Mouse (Mus musculus) limb, embryonic 11.5 days (tissue): Measurements from ENCODE around the gene Ppp1cc. TPM values are rescaled to one million over a fixed set of nuclear protein-coding genes. Genes with fewer than 3 reads are reported as not detected.
A peak's percentile ranks its signal among the peaks of the same experiment; 100 is the strongest.

Experiments
- ATAC-seq: fragments of 200-750 bp; cut with Nextera tagmentation; 2 replicates; pipeline ENCODE4 v1.8.0; 2017; ENCODE audit warnings: low read depth; ENCODE audit not compliant: insufficient number of reproducible peaks, low FRiP score, low TSS enrichment
- DNase-seq: peaks from one replicate; pipeline ENCODE4 v3.0.0-alpha.2; 2015; ENCODE audit warnings: low spot score
- H3K27ac ChIP-seq: fragments of 300-500 bp; sonication (generic); replicated peaks from 2 replicates; pipeline ENCODE4 v1.5.1; 2014; ENCODE audit warnings: low read depth, mild to moderate bottlenecking, low read length
- H3K27me3 ChIP-seq: fragments of 300-500 bp; sonication (generic); 2 replicates; pipeline ENCODE4 v1.6.1; 2014; ENCODE audit warnings: mild to moderate bottlenecking, low read length, mixed read lengths; ENCODE audit not compliant: control insufficient read depth, insufficient read depth
- H3K36me3 ChIP-seq: fragments of 300-500 bp; sonication (generic); 2 replicates; pipeline ENCODE4 v1.6.1; 2014; ENCODE audit warnings: mild to moderate bottlenecking, low read length, moderate library complexity, mixed read lengths; ENCODE audit not compliant: control insufficient read depth, insufficient read depth
- H3K4me1 ChIP-seq: fragments of 300-500 bp; sonication (generic); 2 replicates; pipeline ENCODE4 v1.6.1; 2014; ENCODE audit warnings: low read length, mixed read lengths; ENCODE audit not compliant: control insufficient read depth, insufficient read depth
- H3K4me2 ChIP-seq: fragments of 300-500 bp; sonication (generic); 2 replicates; pipeline ENCODE4 v1.6.1; 2014; ENCODE audit warnings: low read depth, mild to moderate bottlenecking, moderate library complexity; ENCODE audit not compliant: severe bottlenecking
- H3K4me3 ChIP-seq: fragments of 300-500 bp; sonication (generic); 2 replicates; pipeline ENCODE4 v1.5.1; 2014; ENCODE audit warnings: low read depth, low read length
- H3K9ac ChIP-seq: fragments of 300-500 bp; sonication (generic); 2 replicates; pipeline ENCODE4 v1.6.1; 2014; ENCODE audit warnings: mild to moderate bottlenecking, low read length
- H3K9me3 ChIP-seq: fragments of 300-500 bp; sonication (generic); 2 replicates; pipeline ENCODE4 v1.6.1; 2016; ENCODE audit warnings: low read length; ENCODE audit not compliant: control insufficient read depth
- WGBS: fragments of 180-500 bp; shearing (Covaris S2); extraction: QIAGEN DNeasy Blood & Tissue Kit; methylation state at CpG from one replicate; pipeline ENCODE4 v1.1.7; 2014; 5-methylcytosine and 5-hydroxymethylcytosine counted together
- polyA plus RNA-seq: library from polyadenylated mRNA; unstranded; fragments of >200 nt; fragmentation: Nextera tagmentation; extraction: Ambion mirVana; gene quantifications from 2 replicates; pipeline ENCODE4 v1.2.1, GENCODE M21; 2014

Ppp1cc gene
- polyA plus RNA-seq, 1 experiment from 2014 or later = 314 TPM

GRCm38 (mm10) chr5:122116243-122116642 lies 41.8 kb upstream of the Ppp1cc start:
- H3K4me3 ChIP-seq = no peak overlapping the region
- WGBS = 80% methylated on average over 6 of the region's 6 CpGs
- H3K27ac ChIP-seq = no peak overlapping the region
- no peaks in the 10 kb centered on the region for H3K36me3 ChIP-seq
- H3K9me3 ChIP-seq = no peaks in the 10 kb centered on the region
- H3K27me3 ChIP-seq = no peaks in the 10 kb centered on the region
- no peaks in the 10 kb centered on the region for H3K4me1 ChIP-seq
- no peak overlapping the region for H3K9ac ChIP-seq
- ATAC-seq (no peak; the same call in 1 of the 2 replicates), DNase-seq (no peak)
- H3K4me2 ChIP-seq = no peak overlapping the region

DNA sequence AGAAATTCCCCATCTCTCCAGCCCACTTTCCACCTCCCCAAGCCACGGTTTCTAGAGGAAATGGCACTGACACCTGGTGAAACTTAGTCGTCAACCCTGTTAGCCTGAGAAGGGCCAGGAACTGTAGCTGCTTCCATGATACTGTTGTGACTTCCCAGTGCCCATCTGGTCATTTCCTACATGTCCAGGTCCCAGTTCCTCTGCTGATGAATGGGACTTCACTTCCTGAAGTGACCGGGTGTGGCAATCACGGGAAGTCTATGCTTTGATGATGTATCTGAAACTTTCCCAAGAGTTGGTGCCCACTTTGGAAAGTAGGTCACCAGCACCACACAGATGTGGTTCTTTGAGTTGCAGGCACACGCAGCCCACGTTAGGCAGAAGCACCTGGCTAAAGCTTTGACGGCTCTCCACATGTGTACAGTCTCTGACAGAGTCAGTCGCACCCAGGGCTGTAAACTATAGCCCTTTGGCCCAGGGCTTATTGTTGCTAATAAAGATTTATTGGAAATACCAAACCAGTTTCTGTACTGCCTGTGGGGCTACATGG lies 32.8 kb upstream of the Ppp1cc start:
- WGBS = 63% methylated on average over 8 of the region's 8 CpGs
- H3K27ac ChIP-seq = no peak overlapping the region
- no peak overlapping the region for H3K9ac ChIP-seq
- DNase-seq (no peak), ATAC-seq (no peak)
- H3K36me3 ChIP-seq = no peaks in the 10 kb centered on the region
- no peak overlapping the region for H3K4me2 ChIP-seq
- no peaks in the 10 kb centered on the region for H3K9me3 ChIP-seq
- H3K27me3 ChIP-seq = no peaks in the 10 kb centered on the region
- 0 out of 2 replicates have a peak, but pooled peaks cover 2% of the 10 kb centered on the region for H3K4me1 ChIP-seq
- no peak overlapping the region for H3K4me3 ChIP-seq

DNA sequence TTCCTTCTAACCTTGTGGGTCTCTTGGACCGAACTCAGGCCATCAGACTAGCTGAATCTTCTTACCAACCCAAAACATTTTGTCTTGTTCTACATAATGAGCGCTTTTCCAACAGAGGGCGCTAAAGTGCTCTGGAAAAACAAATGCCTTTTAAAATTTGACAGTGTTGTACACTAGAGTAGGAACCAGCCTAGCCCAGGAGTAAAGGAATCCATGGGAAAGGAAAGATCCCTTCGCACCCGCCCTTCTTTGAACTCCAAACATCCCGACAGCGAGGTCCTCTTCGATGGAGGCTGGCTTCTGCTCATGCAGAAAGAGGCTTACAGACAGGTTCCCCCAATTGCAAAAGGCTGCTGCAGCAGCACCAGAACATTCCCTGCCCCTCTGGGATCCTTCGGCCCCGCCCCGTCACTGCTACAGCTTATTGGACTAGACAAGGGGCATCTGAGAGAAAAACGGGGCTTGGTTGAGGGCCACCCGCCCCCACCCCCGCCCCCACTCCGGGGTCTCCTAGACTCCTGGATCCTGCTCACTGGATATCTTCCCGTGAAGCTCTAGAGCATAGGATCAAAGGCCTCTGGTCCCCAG lies 28.9 kb upstream of the Ppp1cc start:
- DNase-seq (peak; percentile 85), ATAC-seq (no peak)
- Histone ChIP-seq H3K4me2 (no peak overlapping the region), H3K4me3 (no peak overlapping the region), H3K36me3 (no peaks in the 10 kb centered on the region), H3K4me1 (0 out of 2 replicates have a peak, but pooled peaks cover 5% of the 10 kb centered on the region), H3K27ac (no peak overlapping the region), H3K9me3 (no peaks in the 10 kb centered on the region), H3K9ac (no peak overlapping the region), H3K27me3 (0 out of 2 replicates have a peak, but pooled peaks cover 4% of the 10 kb centered on the region)
- 40% methylated on average over 16 of the region's 16 CpGs for WGBS

DNA sequence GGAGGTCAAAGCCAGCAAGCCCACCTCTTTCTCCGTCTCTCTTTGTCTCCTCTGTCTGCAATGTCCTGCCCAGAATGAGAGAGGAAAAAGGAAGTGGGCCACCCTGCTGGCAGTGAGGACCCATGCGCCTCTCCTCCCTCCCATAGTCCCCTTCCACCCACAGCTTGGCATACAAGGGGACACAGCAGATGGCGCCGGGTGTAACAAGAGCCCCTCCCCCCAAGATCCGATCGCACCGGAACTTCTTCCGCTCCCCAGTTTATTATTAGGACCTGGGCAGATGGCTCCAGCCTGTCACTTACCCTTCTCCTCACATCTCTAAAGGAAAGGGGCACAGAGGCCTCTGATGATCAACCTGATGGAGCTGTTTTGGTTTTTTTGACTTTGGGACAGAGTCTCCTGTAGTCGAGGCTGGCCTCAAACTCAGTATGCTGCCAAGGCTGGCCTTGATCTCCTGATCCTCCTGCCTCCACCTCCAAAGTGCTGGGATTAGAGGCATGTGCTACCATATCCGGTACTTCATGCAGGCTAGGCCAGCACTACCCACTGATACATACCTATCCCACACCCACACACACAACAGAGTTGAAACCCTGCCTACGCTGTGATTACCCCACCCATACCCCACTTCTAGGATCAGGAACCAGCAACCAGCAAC lies 27.6 kb upstream of the Ppp1cc start:
- DNase-seq = no peak
- H3K27me3 ChIP-seq = 0 out of 2 replicates have a peak, but pooled peaks cover 4% of the 10 kb centered on the region
- H3K9ac ChIP-seq = no peak overlapping the region
- H3K27ac ChIP-seq = no peak overlapping the region
- H3K9me3 ChIP-seq = no peaks in the 10 kb centered on the region
- H3K36me3 ChIP-seq = no peaks in the 10 kb centered on the region
- H3K4me2 ChIP-seq = no peak overlapping the region
- WGBS = 86% methylated on average over 11 of the region's 11 CpGs
- H3K4me1 ChIP-seq = 0 out of 2 replicates have a peak, but pooled peaks cover 5% of the 10 kb centered on the region
- ATAC-seq = no peak
- H3K4me3 ChIP-seq = no peak overlapping the region

DNA sequence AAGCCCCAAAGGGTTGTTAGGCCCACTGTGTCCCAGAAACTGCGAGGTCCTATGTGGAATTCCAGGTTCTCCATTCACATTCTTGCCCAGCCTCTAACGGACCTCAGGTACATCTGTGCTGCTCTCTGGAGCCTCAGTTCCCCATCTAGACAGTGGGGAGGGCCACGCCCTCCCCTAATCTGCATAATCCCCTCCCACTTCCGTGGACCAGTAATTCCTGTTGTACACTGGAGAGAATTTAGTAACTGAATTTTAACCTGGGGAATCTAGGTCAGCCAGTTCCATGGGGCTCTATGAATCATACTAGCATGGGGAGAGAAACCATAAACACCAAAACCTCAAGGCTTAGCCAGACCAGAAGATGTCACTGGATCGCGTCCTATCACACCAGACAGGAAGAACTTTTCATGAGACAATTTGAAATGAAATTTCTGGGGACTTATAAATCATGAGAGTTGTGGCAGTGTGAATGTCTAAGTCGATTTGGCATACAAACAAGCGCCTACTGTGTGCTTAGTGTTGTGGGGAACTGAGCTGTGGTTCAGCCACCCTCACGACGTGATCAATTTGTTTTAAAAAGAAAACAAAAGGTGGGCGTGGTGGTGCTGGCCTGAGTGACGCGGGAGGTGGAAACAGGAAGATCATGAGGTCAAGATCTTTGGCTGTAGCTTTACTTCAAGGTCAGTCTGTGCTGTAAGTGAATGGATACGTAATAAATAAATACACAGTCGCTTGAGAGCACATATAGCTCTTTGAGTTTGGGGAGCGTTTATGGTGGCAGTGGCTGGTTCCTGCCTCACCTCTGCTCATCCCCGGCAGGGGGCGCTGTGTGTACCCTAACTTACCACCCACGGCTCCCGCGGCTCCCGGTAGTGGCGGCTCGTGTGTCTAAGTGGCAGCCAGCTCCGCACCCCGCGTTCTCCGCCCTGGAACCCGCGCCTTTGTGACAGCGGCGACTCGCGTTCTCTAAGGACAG lies 26.7 kb upstream of the Ppp1cc start:
- no peak for ATAC-seq
- Histone ChIP-seq H3K9ac (no peak overlapping the region; the same call in 1 of the 2 replicates), H3K27me3 (0 out of 2 replicates have a peak, but pooled peaks cover 4% of the 10 kb centered on the region), H3K4me1 (0 out of 2 replicates have a peak, but pooled peaks cover 5% of the 10 kb centered on the region), H3K27ac (no peak overlapping the region), H3K9me3 (no peaks in the 10 kb centered on the region), H3K4me2 (peak overlapping the region; percentile 71), H3K36me3 (no peaks in the 10 kb centered on the region), H3K4me3 (peak overlapping the region; percentile 30)
- peak; percentile 92 for DNase-seq
- 11% methylated on average over 34 of the region's 34 CpGs for WGBS

- Histone ChIP-seq H3K27me3 (0 out of 2 replicates have a peak, but pooled peaks cover 4% of the 10 kb centered on the region), H3K27ac (no peak overlapping the region), H3K4me3 (peak overlapping the region; percentile 30), H3K9ac (no peak overlapping the region; the same call in 1 of the 2 replicates), H3K4me1 (0 out of 2 replicates have a peak, but pooled peaks cover 5% of the 10 kb centered on the region), H3K4me2 (peak overlapping the region; percentile 71), H3K9me3 (no peaks in the 10 kb centered on the region), H3K36me3 (no peaks in the 10 kb centered on the region)
- ATAC-seq (no peak), DNase-seq (no peak)
- WGBS = 23% methylated on average over 26 of the region's 26 CpGs
These were observed 25.7 kb upstream of the Ppp1cc start for GRCm38 (mm10) chr5:122132167-122133049.

- DNase-seq (no peak), ATAC-seq (no peak)
- H3K27me3 ChIP-seq = 0 out of 2 replicates have a peak, but pooled peaks cover 4% of the 10 kb centered on the region
- no peaks in the 10 kb centered on the region for H3K9me3 ChIP-seq
- H3K27ac ChIP-seq = no peak overlapping the region
- WGBS = 90% methylated on average over 9 of the region's 9 CpGs
- no peak overlapping the region for H3K9ac ChIP-seq
- H3K4me3 ChIP-seq = no peak overlapping the region
- no peak overlapping the region for H3K4me2 ChIP-seq
- H3K4me1 ChIP-seq = 0 out of 2 replicates have a peak, but pooled peaks cover 5% of the 10 kb centered on the region
- no peaks in the 10 kb centered on the region for H3K36me3 ChIP-seq
These were observed 25.1 kb upstream of the Ppp1cc start for GRCm38 (mm10) chr5:122133050-122133389.
